Mouse (Mus musculus) cerebellum, adult (tissue): ENCODE measurements around the gene Habp2.

ENCODE experiments used
- ATAC-seq: cut with Nextera tagmentation; 2 replicates; pipeline ENCODE4 v1.9.2; 2017; ENCODE audit warnings: mild to moderate bottlenecking, moderate library complexity, mixed read lengths; ENCODE audit not compliant: insufficient number of reproducible peaks, low FRiP score, low TSS enrichment

The Habp2 gene

GRCm38 (mm10) chr19:56286866-56287265 lies at the start of gene Habp2:
Gene Habp2, plus strand, starts transcription at chr19:56287137.
- ATAC-seq = no peak

GRCm38 (mm10) chr19:56238501-56238900 lies 48.4 kb upstream of the Habp2 start:
- no peak for ATAC-seq

GRCm38 (mm10) chr19:56245201-56245600 lies 41.7 kb upstream of the Habp2 start:
- ATAC-seq = no peak

GRCm38 (mm10) chr19:56252815-56253214 lies 34.1 kb upstream of the Habp2 start:
- no peak for ATAC-seq

- no peak for ATAC-seq
Observed at GRCm38 (mm10) chr19:56253271-56253670, 33.7 kb upstream of the Habp2 start.

- no peak for ATAC-seq
Observed at GRCm38 (mm10) chr19:56254751-56255150, 32.2 kb upstream of the Habp2 start.

GRCm38 (mm10) chr19:56255506-56255905 lies 31.4 kb upstream of the Habp2 start:
- no peak for ATAC-seq

GRCm38 (mm10) chr19:56256235-56256634 lies 30.7 kb upstream of the Habp2 start:
- no peak for ATAC-seq

GRCm38 (mm10) chr19:56256741-56257140 lies 30.2 kb upstream of the Habp2 start:
- no peak for ATAC-seq

- ATAC-seq = no peak
Observed at GRCm38 (mm10) chr19:56263696-56264095, 23.2 kb upstream of the Habp2 start.

GRCm38 (mm10) chr19:56264175-56264574 lies 22.8 kb upstream of the Habp2 start:
- no peak for ATAC-seq

GRCm38 (mm10) chr19:56265149-56265548 lies 21.8 kb upstream of the Habp2 start:
- no peak for ATAC-seq

- no peak for ATAC-seq
Observed at GRCm38 (mm10) chr19:56272081-56272480, 14.9 kb upstream of the Habp2 start.

- ATAC-seq = no peak
Observed at GRCm38 (mm10) chr19:56277140-56277804, 9.7 kb upstream of the Habp2 start.

GRCm38 (mm10) chr19:56277951-56278350 lies 9.0 kb upstream of the Habp2 start:
- no peak for ATAC-seq

GRCm38 (mm10) chr19:56278366-56278765 lies 8.6 kb upstream of the Habp2 start:
- ATAC-seq = no peak

- no peak for ATAC-seq
Observed at GRCm38 (mm10) chr19:56285222-56285621, 1.7 kb upstream of the Habp2 start.

- no peak for ATAC-seq
Observed at GRCm38 (mm10) chr19:56287580-56288367, 837 bp downstream of the Habp2 start.

- ATAC-seq = no peak
Observed at GRCm38 (mm10) chr19:56288436-56288835, 1.5 kb downstream of the Habp2 start.

GRCm38 (mm10) chr19:56289642-56290041 lies 2.7 kb downstream of the Habp2 start:
- ATAC-seq = no peak

GRCm38 (mm10) chr19:56291898-56292297 lies 5.0 kb downstream of the Habp2 start:
- no peak for ATAC-seq

- no peak for ATAC-seq
Observed at GRCm38 (mm10) chr19:56292335-56292734, 5.4 kb downstream of the Habp2 start.
